Mouse (Mus musculus): Measurements from ENCODE around the gene Pwp2. TPM values are rescaled to one million over a fixed set of nuclear protein-coding genes. Genes with fewer than 3 reads are reported as not detected.

The Pwp2 gene
- total and polyA plus RNA-seq, 3 experiments, result 49.6 to 91.5 (median 62.4) TPM

DNA sequence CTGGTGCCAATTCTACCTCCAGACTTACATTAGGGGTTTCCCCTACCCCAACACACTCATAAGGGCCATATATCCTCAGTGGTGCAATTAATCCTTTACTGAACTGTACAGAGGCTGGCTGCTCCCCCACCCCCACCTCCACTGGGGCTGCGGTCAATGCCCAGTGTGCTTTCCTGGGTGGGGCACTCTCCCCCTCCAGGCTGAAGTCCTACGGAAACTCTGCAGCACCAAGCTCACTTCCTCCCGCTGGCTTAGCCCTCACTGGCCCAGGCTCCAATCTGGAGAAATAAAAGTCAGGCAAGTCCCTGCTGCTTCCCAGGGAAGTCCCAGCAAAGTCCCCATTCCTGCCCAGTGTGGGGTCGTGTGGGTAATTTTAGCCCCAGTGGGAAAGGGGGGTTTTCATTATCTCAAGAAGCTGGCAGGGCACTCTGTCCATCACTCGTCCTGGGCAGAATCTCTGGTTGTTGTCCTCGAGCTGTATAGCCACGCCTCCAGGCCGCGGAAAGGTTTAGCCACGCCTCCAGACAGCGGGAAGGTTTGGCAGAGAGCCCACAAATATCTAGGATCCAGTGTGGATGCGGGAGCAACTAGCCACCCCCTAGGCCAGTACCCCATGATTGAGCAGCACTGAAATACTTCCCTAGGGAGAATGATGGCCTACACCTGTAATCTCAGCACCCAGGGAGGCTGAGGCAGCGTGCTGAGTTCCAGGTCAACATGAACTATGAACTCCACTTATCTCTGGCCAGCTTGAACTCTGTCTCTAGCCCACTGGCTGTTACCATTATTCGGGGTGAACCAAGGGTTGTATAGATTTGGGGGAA lies 49.8 kb downstream of the Pwp2 start:
- Histone ChIP-seq H3K9me3 (replicated peaks; ENCODE audit: insufficient read depth, low read length) (no peaks in the 10 kb centered on the region), H3K27me3 (ENCODE audit: control insufficient read depth in 1 of 2, insufficient read depth in 2 of 2, low read length in 2 of 2) (peaks cover 0 to 7% of the 10 kb centered on the region in 2 experiments; a peak in 3 of 4 replicates), H3K79me2 (ENCODE audit: control insufficient read depth, insufficient read depth, low read length, poor library complexity) (no peaks in the 10 kb centered on the region), H3K4me1 (ENCODE audit: control insufficient read depth in 1 of 2, insufficient read depth in 2 of 2, low read length in 2 of 2) (no peaks in the 10 kb centered on the region), H3K4me3 (ENCODE audit: control insufficient read depth in 1 of 2, insufficient read depth in 1 of 2, low read depth in 2 of 2, low read length in 2 of 2) (no peak overlapping the region), H3K36me3 (ENCODE audit: control insufficient read depth in 1 of 2, insufficient read depth in 2 of 2, low read length in 2 of 2) (no peaks in the 10 kb centered on the region), H3K9ac (ENCODE audit: control insufficient read depth, low read depth, low read length, poor library complexity, severe bottlenecking) (no peak overlapping the region), H3K27ac (ENCODE audit: control insufficient read depth, low read depth, low read length) (no peak overlapping the region)
- no peak for DNase-seq (ENCODE audit: low read depth, low spot score)
- TF ChIP-seq ZMIZ1 (IDR thresholded peaks at IDR 0.05; ENCODE audit: low read depth, low read length) (no peak), NRF1 (IDR thresholded peaks at IDR 0.05; ENCODE audit: insufficient read depth, low read depth, low read length, poor library complexity, severe bottlenecking) (no peak), EP300 (IDR thresholded peaks at IDR 0.05; ENCODE audit: low read depth in 1 of 2, low read length in 2 of 2) (no peak), RAD21 (IDR thresholded peaks at IDR 0.05; ENCODE audit: low read depth, low read length) (no peak), GABPA (IDR thresholded peaks at IDR 0.05; ENCODE audit: low read depth, low read length) (no peak), NELFE (IDR thresholded peaks at IDR 0.05; ENCODE audit: low read depth, low read length) (no peak), CHD1 (IDR thresholded peaks at IDR 0.05; ENCODE audit: low read depth, low read length) (no peak), SMC3 (IDR thresholded peaks at IDR 0.05; ENCODE audit: low read depth, low read length) (no peak), ZKSCAN1 (IDR thresholded peaks at IDR 0.05; ENCODE audit: low read depth, low read length) (no peak), CTCF (IDR thresholded peaks at IDR 0.05 in 2 of 3, conservative IDR thresholded peaks at IDR 0.05 in 1 of 3; ENCODE audit: control insufficient read depth in 1 of 3, insufficient read depth in 1 of 3, low read depth in 2 of 3, low read length in 3 of 3, poor library complexity in 1 of 3, severe bottlenecking in 1 of 3) (no peak), UBTF (IDR thresholded peaks at IDR 0.05; ENCODE audit: borderline replicate concordance, insufficient read depth, low read depth, low read length) (no peak), HCFC1 (IDR thresholded peaks at IDR 0.05; ENCODE audit: low read depth, low read length) (no peak), USF1 (IDR thresholded peaks at IDR 0.05; ENCODE audit: low read depth, low read length) (no peak), MAFK (IDR thresholded peaks at IDR 0.05; ENCODE audit: borderline replicate concordance, low read depth, low read length) (no peak), TCF12 (IDR thresholded peaks at IDR 0.05; ENCODE audit: low read depth, low read length) (no peak), E2F4 (IDR thresholded peaks at IDR 0.05; ENCODE audit: borderline replicate concordance, low read depth, low read length) (no peak), GATA1 (IDR thresholded peaks at IDR 0.05; ENCODE audit: low read depth, low read length) (no peak)

DNA sequence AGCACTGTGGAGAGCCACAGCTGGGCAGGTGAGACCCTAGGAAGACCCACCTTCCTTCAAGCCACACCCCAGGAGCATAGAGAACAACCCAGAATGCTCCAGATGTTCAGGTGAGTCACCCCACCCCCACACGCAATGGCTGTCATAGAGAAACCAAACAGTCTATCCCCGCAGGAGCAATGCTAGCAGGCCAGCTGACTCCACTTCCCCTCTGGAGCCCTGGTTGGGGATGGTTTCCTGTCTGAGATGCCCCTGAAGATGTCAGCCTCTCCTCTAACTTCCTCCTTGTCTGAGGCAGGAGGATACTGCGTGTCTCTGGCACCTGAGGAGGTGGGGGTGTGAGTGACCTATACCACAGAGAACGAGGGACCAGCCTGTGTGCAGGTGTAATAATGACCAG lies 50.5 kb downstream of the Pwp2 start:
- TF ChIP-seq BHLHE40 (IDR thresholded peaks at IDR 0.05; ENCODE audit: borderline replicate concordance, low read depth, low read length) (no peak), MAX (IDR thresholded peaks at IDR 0.05; ENCODE audit: low read length) (no peak), MYB (IDR thresholded peaks at IDR 0.05; ENCODE audit: low read depth, low read length) (no peak), UBTF (IDR thresholded peaks at IDR 0.05; ENCODE audit: borderline replicate concordance, insufficient read depth, low read depth, low read length) (no peak), ZKSCAN1 (IDR thresholded peaks at IDR 0.05; ENCODE audit: low read depth, low read length) (no peak), CHD1 (IDR thresholded peaks at IDR 0.05; ENCODE audit: low read depth, low read length) (no peak), POLR2AphosphoS5 (IDR thresholded peaks at IDR 0.05; ENCODE audit: borderline replicate concordance, low read depth, low read length) (no peak), RCOR1 (IDR thresholded peaks at IDR 0.05; ENCODE audit: low read depth, low read length) (no peak), NRF1 (IDR thresholded peaks at IDR 0.05; ENCODE audit: insufficient read depth, low read depth, low read length, poor library complexity, severe bottlenecking) (no peak), TAL1 (IDR thresholded peaks at IDR 0.05; ENCODE audit: low read length) (no peak), MXI1 (IDR thresholded peaks at IDR 0.05; ENCODE audit: low read depth, low read length) (no peak), RAD21 (IDR thresholded peaks at IDR 0.05; ENCODE audit: low read depth, low read length) (no peak), ELF1 (IDR thresholded peaks at IDR 0.05; ENCODE audit: low read depth, low read length) (no peak), GATA1 (IDR thresholded peaks at IDR 0.05; ENCODE audit: low read depth, low read length) (no peak), SMC3 (IDR thresholded peaks at IDR 0.05; ENCODE audit: low read depth, low read length) (no peak), E2F4 (IDR thresholded peaks at IDR 0.05; ENCODE audit: borderline replicate concordance, low read depth, low read length) (no peak), ETS1 (IDR thresholded peaks at IDR 0.05; ENCODE audit: low read depth, low read length) (no peak), NELFE (IDR thresholded peaks at IDR 0.05; ENCODE audit: low read depth, low read length) (no peak), CHD2 (IDR thresholded peaks at IDR 0.05; ENCODE audit: low read length) (no peak), USF1 (IDR thresholded peaks at IDR 0.05; ENCODE audit: low read depth, low read length) (no peak)
- DNase-seq (ENCODE audit: low read depth, low spot score), result no peak
- Histone ChIP-seq H3K79me2 (ENCODE audit: control insufficient read depth, insufficient read depth, low read length, poor library complexity) (no peaks in the 10 kb centered on the region), H3K4me3 (ENCODE audit: control insufficient read depth in 1 of 2, insufficient read depth in 1 of 2, low read depth in 2 of 2, low read length in 2 of 2) (no peak overlapping the region), H3K27ac (ENCODE audit: control insufficient read depth, low read depth, low read length) (no peak overlapping the region), H3K27me3 (ENCODE audit: control insufficient read depth in 1 of 2, insufficient read depth in 2 of 2, low read length in 2 of 2) (peaks cover 0 to 5% of the 10 kb centered on the region in 2 experiments; a peak in 3 of 4 replicates), H3K36me3 (ENCODE audit: control insufficient read depth in 1 of 2, insufficient read depth in 2 of 2, low read length in 2 of 2) (no peaks in the 10 kb centered on the region), H3K9me3 (replicated peaks; ENCODE audit: insufficient read depth, low read length) (no peaks in the 10 kb centered on the region), H3K9ac (ENCODE audit: control insufficient read depth, low read depth, low read length, poor library complexity, severe bottlenecking) (no peak overlapping the region), H3K4me1 (ENCODE audit: control insufficient read depth in 1 of 2, insufficient read depth in 2 of 2, low read length in 2 of 2) (no peaks in the 10 kb centered on the region)

Data from MEL (cell line).